Mouse (Mus musculus): ENCODE measurements at regions not wholly inside any gene's neighbourhood (a gene's known extent, or its start where the extent isn't known, plus 50 kb on each side); places are given as distances from the start of the nearest gene placed in this dataset.

- Histone ChIP-seq H3K9ac (no peak overlapping the region), H3K4me1 (no peaks in the 10 kb centered on the region), H3K27me3 (no peaks in the 10 kb centered on the region), H3K9me3 (replicated peaks) (no peaks in the 10 kb centered on the region), H3K27ac (replicated peaks) (no peak overlapping the region), H3K4me2 (replicated peaks) (no peak overlapping the region), H3K36me3 (no peaks in the 10 kb centered on the region), H3K4me3 (replicated peaks) (no peak overlapping the region)
- ATAC-seq (ENCODE audit: insufficient number of reproducible peaks, low FRiP score, low TSS enrichment, low read depth): no peak
- 91% methylated on average over 2 of the region's 2 CpGs for WGBS
Measured at GRCm38 (mm10) chr10:126483479-126483878, 417.7 kb downstream of the Atp23 start.

GRCm38 (mm10) chr10:126480382-126480781 lies 420.8 kb downstream of the Atp23 start:
- Histone ChIP-seq H3K9me3 (replicated peaks) (no peaks in the 10 kb centered on the region), H3K9ac (no peak overlapping the region), H3K4me3 (replicated peaks) (no peak overlapping the region), H3K36me3 (no peaks in the 10 kb centered on the region), H3K27me3 (no peaks in the 10 kb centered on the region), H3K4me1 (no peaks in the 10 kb centered on the region), H3K27ac (replicated peaks) (no peak overlapping the region), H3K4me2 (replicated peaks) (no peak overlapping the region)
- ATAC-seq (ENCODE audit: insufficient number of reproducible peaks, low FRiP score, low TSS enrichment, low read depth): no peak

GRCm38 (mm10) chr10:126479743-126480142 lies 421.4 kb downstream of the Atp23 start:
- 31% methylated on average over 2 of the region's 2 CpGs for WGBS
- H3K9me3 ChIP-seq (replicated peaks): no peaks in the 10 kb centered on the region

GRCm38 (mm10) chr10:126473050-126473719 lies 428.0 kb downstream of the Atp23 start:
- Histone ChIP-seq H3K4me3 (replicated peaks) (no peak overlapping the region), H3K9me3 (replicated peaks) (no peaks in the 10 kb centered on the region), H3K27ac (replicated peaks) (no peak overlapping the region), H3K27me3 (no peaks in the 10 kb centered on the region), H3K4me1 (no peaks in the 10 kb centered on the region), H3K36me3 (no peaks in the 10 kb centered on the region), H3K4me2 (replicated peaks) (no peak overlapping the region), H3K9ac (no peak overlapping the region)
- ATAC-seq (ENCODE audit: insufficient number of reproducible peaks, low FRiP score, low TSS enrichment, low read depth): no peak
- WGBS: 63% methylated on average over 6 of the region's 6 CpGs

More at GRCm38 (mm10) chr10:126479743-126480142, 421.4 kb downstream of the Atp23 start:
- H3K4me3 ChIP-seq (replicated peaks): no peak overlapping the region
- H3K27ac ChIP-seq (replicated peaks): no peak overlapping the region
- no peak for ATAC-seq (ENCODE audit: insufficient number of reproducible peaks, low FRiP score, low TSS enrichment, low read depth)
- no peaks in the 10 kb centered on the region for H3K27me3 ChIP-seq
- H3K9ac ChIP-seq: no peak overlapping the region
- no peaks in the 10 kb centered on the region for H3K36me3 ChIP-seq
- H3K4me2 ChIP-seq (replicated peaks): no peak overlapping the region
- no peaks in the 10 kb centered on the region for H3K4me1 ChIP-seq

- H3K27ac ChIP-seq (replicated peaks): no peak overlapping the region
- H3K4me1 ChIP-seq: no peaks in the 10 kb centered on the region
- 54% methylated on average over 4 of the region's 4 CpGs for WGBS
- H3K27me3 ChIP-seq: no peaks in the 10 kb centered on the region
- no peaks in the 10 kb centered on the region for H3K9me3 ChIP-seq (replicated peaks)
- no peak for ATAC-seq (ENCODE audit: insufficient number of reproducible peaks, low FRiP score, low TSS enrichment, low read depth)
- H3K36me3 ChIP-seq: no peaks in the 10 kb centered on the region
- no peak overlapping the region for H3K4me2 ChIP-seq (replicated peaks)
- no peak overlapping the region for H3K9ac ChIP-seq
- no peak overlapping the region for H3K4me3 ChIP-seq (replicated peaks)
Measured at GRCm38 (mm10) chr10:126470838-126471491, 430.2 kb downstream of the Atp23 start.

GRCm38 (mm10) chr10:126462770-126463169 lies 438.4 kb downstream of the Atp23 start:
- no peaks in the 10 kb centered on the region for H3K27me3 ChIP-seq
- no peak overlapping the region for H3K4me2 ChIP-seq (replicated peaks)
- H3K9me3 ChIP-seq (replicated peaks): no peaks in the 10 kb centered on the region
- no peaks in the 10 kb centered on the region for H3K4me1 ChIP-seq
- no peaks in the 10 kb centered on the region for H3K36me3 ChIP-seq
- no peak overlapping the region for H3K27ac ChIP-seq (replicated peaks)
- no peak for ATAC-seq (ENCODE audit: insufficient number of reproducible peaks, low FRiP score, low TSS enrichment, low read depth)
- no peak overlapping the region for H3K4me3 ChIP-seq (replicated peaks)
- no peak overlapping the region for H3K9ac ChIP-seq
- WGBS: 50% methylated on average over 1 of the region's 1 CpGs

GRCm38 (mm10) chr10:126458523-126458922 lies 442.6 kb downstream of the Atp23 start:
- Histone ChIP-seq H3K36me3 (no peaks in the 10 kb centered on the region), H3K27me3 (no peaks in the 10 kb centered on the region), H3K4me1 (no peaks in the 10 kb centered on the region), H3K4me2 (replicated peaks) (no peak overlapping the region), H3K4me3 (replicated peaks) (no peak overlapping the region), H3K27ac (replicated peaks) (no peak overlapping the region), H3K9ac (no peak overlapping the region), H3K9me3 (replicated peaks) (no peaks in the 10 kb centered on the region)
- no peak for ATAC-seq (ENCODE audit: insufficient number of reproducible peaks, low FRiP score, low TSS enrichment, low read depth)
- WGBS: 48% methylated on average over 5 of the region's 5 CpGs

GRCm38 (mm10) chr10:126452757-126453528 lies 448.2 kb downstream of the Atp23 start:
- Histone ChIP-seq H3K27me3 (no peaks in the 10 kb centered on the region), H3K4me3 (replicated peaks) (no peak overlapping the region), H3K36me3 (no peaks in the 10 kb centered on the region), H3K9me3 (replicated peaks) (no peaks in the 10 kb centered on the region), H3K4me1 (no peaks in the 10 kb centered on the region), H3K4me2 (replicated peaks) (no peak overlapping the region), H3K9ac (no peak overlapping the region), H3K27ac (replicated peaks) (peak overlapping the region; percentile 52; the same call in 1 of the 2 replicates)
- 67% methylated on average over 15 of the region's 15 CpGs for WGBS
- no peak for ATAC-seq (ENCODE audit: insufficient number of reproducible peaks, low FRiP score, low TSS enrichment, low read depth)

- ATAC-seq (ENCODE audit: insufficient number of reproducible peaks, low FRiP score, low TSS enrichment, low read depth): no peak
- Histone ChIP-seq H3K27ac (replicated peaks) (no peak overlapping the region), H3K9me3 (replicated peaks) (no peaks in the 10 kb centered on the region), H3K4me3 (replicated peaks) (no peak overlapping the region), H3K36me3 (no peaks in the 10 kb centered on the region), H3K4me1 (no peaks in the 10 kb centered on the region), H3K9ac (no peak overlapping the region; the same call in 1 of the 2 replicates), H3K27me3 (no peaks in the 10 kb centered on the region), H3K4me2 (replicated peaks) (no peak overlapping the region)
- WGBS: 73% methylated on average over 10 of the region's 10 CpGs
Measured at GRCm38 (mm10) chr10:126452057-126452622, 449.0 kb downstream of the Atp23 start.

GRCm38 (mm10) chr10:126431222-126431621 lies 465.3 kb downstream of the Lrig3 start:
- Histone ChIP-seq H3K36me3 (no peaks in the 10 kb centered on the region), H3K27ac (replicated peaks) (no peak overlapping the region), H3K4me3 (replicated peaks) (no peak overlapping the region), H3K9me3 (replicated peaks) (no peaks in the 10 kb centered on the region), H3K9ac (no peak overlapping the region), H3K4me1 (no peaks in the 10 kb centered on the region), H3K4me2 (replicated peaks) (no peak overlapping the region), H3K27me3 (no peaks in the 10 kb centered on the region)
- ATAC-seq (ENCODE audit: insufficient number of reproducible peaks, low FRiP score, low TSS enrichment, low read depth): no peak

GRCm38 (mm10) chr10:126430346-126430745 lies 464.4 kb downstream of the Lrig3 start:
- no peaks in the 10 kb centered on the region for H3K36me3 ChIP-seq
- H3K9me3 ChIP-seq (replicated peaks): no peaks in the 10 kb centered on the region
- ATAC-seq (ENCODE audit: insufficient number of reproducible peaks, low FRiP score, low TSS enrichment, low read depth): no peak
- no peak overlapping the region for H3K4me3 ChIP-seq (replicated peaks)
- H3K4me1 ChIP-seq: no peaks in the 10 kb centered on the region
- 89% methylated on average over 8 of the region's 8 CpGs for WGBS
- H3K27me3 ChIP-seq: no peaks in the 10 kb centered on the region
- no peak overlapping the region for H3K27ac ChIP-seq (replicated peaks)
- no peak overlapping the region for H3K4me2 ChIP-seq (replicated peaks)
- H3K9ac ChIP-seq: no peak overlapping the region

All from embryonic facial prominence, embryonic 15.5 days (tissue).